Mouse (Mus musculus) brain, embryonic 18.5 days (tissue): ENCODE measurements at regions not wholly inside any gene's neighbourhood (a gene's known extent, or its start where the extent isn't known, plus 50 kb on each side); places are given as distances from the start of the nearest gene placed in this dataset.
"Not testable (repeated sequence)": the region's sequence is repeated elsewhere in the genome, so short reads cannot be mapped to it uniquely, and the experiment has no call there.

Experiments
- DNase-seq: peaks from one replicate; pipeline ENCODE4 v3.0.0-alpha.2; 2012; ENCODE audit warnings: low read depth, low spot score

DNA sequence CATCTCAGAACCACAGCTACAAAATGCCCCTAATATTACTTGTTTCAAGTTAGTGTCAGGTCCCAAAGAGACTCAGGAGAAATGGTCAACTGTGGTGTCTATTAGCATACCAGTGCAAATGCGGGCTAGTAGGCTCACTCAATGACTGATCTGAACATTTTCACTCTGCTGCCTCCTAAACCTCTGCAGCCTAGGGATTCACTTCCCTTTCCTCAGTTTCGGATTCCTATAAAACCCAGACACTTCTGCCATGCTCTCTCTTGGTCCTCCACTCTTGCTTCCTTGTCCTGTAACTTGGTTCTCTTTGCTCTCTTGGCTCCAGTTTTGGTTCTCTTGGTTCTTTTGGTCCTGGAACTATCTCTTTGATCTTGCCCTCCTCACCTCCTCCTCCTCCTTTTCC is 206.3 kb upstream of the Spef2 start:
- no peak for DNase-seq

DNA sequence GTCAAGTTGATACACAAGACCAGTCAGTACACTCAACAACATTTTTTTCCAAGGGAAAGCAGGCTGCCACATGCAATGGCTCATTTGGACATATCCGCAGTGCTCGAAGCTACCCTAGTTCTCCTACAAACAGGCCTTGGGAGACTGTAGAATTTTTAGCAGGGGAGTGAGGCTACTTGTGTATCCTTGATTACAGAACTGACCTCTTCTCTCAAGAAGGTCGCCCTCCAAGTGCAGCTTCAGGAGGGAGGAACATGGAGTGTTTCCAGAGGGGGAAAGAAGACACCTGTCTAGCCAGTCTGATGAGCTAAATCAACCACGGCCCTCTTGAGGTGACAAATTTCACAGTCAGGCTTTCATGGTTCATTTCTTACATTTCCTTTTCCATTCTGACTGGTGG is 202.0 kb upstream of the Prlr start:
- no peak for DNase-seq

DNA sequence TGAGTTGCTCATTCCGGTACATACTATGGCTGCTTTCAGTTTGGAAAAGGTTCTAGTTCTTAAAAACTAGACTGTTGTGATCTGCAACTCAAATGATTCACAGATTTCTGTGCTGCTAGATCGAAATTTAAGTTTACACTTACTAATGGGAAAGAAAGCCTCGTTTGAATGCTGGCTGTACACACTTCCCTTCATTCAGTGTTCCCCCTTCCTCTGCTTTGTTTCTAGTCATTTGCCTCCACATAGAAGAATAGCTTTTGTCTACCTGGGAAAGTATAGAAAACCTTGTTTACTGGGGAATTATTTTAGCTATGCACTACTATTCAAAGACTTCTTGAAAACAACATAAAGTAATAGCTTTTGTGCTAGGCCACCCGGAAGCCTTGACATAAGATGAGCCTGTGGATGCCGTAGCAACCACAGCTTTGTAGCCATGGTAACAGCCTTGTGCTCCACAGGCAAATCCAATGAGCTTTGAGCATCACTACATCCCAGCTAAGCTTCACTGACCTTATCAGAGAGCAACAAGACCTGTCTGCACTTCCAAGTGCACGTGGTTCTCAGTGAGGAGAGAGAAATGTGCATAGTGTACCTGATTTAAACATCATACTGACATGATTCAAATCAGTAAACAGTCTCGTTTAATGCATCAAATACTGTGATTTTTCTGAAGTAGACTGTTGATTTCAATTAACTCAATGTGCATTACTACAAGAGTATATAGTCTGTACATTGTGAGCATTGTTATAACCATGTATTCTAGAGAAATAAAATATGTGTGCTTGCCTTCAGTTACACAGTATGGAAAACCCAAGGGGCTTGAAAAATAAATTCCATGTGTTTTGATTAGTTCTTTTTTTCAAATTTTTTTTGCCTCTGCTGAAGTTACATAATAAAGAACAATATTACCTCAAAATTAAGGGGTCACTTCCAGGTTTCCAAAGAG is 165.5 kb upstream of the Prlr start:
- peak; percentile 67 for DNase-seq

DNA sequence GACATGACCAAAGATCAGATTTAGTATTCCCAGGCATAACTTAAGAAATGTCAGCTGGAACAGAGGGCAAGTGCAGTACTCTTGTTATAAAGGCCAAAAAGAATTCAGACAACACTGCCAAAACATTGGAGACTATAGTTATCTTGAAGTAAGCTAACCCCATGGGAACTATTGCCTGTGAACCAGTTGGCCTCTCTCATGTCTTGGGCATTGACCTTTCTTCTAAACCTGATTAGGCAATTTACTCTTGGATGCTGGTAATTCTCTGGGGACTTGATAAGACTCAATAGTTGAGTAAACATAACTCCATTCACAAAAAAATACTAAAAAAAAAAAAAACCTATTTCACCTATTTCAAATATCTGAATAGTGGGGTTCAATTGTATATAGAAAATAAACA is 159.8 kb upstream of the Prlr start:
- no peak for DNase-seq

DNA sequence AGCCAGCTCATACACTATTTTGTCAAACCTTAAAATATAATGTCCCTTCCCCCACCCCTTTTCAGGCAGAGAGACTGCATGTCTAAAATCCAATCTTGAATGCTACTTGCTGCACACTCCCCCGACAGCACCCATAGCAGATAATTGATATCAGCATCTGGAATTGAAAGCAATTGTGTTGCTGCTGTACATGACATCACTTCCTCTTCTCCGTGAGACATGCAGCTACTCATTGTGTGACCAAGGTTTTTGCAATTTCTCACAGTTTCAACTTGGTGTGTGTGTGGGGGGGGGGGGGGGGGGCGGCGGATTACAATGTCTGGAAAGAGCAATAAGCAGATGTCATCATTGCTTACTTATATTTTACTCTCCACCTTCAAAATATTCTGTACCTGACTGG is 147.1 kb upstream of the Prlr start:
- no peak for DNase-seq

DNA sequence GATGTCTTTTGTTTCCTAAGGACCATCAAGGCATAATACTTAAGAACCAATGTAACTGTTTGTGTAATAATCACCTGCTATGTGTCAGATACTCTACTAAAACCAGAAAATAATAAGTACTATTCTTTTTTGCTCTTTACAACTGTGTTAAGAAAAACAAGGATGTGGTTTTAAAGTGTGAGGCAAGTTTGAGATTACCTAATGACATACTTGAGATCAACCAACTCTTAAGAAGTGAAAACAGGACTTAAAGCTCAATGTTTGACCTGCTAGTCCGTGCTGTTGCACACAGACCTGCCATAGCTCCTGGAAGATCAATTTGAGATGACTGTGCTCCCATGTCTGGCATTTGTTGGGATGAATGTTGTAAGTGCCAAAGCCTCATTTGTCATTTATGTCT is 141.5 kb upstream of the Prlr start:
- DNase-seq: no peak

DNA sequence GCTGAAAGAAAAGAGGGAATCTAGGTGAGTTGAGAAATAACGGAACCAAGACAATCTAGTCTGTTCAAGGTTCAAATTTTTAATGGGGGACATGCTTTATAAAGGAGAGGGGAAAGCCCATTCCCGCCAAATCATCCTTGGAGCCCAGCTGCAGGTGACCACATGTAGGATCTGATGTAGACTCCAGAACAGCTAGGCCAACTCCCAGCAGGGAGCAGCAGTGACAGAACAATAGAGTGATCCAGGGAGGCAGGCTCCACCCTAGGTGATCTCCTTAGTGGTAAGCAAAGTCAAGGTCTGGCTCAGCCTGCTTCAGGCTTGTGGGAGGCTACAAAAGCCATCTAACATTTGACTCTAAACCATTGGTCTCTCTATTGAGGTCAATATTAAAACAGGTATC is 140.5 kb upstream of the Prlr start:
- not testable (repeated sequence) for DNase-seq

DNA sequence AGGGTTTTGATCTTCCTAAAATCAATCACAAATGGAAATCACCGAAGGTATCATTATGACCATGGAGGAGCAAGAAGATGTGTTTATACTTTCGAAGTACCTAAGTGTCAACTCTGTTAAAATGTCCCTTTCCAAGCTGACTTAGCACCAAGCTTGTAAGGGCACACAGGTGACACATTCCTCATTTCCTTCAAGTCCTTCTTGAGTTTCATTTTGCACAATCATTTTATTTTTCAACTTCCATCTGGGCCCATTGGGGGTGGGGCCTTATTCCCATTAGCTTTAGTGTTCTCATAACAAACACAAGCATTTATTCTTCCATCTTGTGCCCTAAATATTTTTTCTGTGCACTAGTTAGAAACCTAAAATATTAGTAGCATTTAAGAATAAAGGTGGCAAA is 103.5 kb upstream of the Prlr start:
- no peak for DNase-seq

DNA sequence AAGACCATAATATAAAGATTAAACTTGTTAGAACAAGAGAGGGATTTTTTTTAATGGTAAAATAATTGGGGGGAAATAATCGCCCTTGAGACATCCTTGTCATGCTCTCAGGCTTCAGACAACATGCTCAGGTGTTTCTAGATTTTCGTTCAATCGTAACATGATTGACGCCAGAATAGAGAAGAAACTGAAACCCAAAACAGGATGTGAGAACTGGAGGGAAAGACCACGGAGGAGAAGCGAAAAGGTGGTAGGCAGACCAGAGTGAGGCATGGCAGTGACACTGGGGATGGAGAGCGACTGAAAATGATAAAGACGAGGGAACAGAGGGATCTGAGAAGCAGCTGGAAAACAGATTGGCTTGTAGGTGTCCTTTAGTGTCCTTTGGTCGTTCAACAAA is 102.1 kb upstream of the Prlr start:
- no peak for DNase-seq

DNA sequence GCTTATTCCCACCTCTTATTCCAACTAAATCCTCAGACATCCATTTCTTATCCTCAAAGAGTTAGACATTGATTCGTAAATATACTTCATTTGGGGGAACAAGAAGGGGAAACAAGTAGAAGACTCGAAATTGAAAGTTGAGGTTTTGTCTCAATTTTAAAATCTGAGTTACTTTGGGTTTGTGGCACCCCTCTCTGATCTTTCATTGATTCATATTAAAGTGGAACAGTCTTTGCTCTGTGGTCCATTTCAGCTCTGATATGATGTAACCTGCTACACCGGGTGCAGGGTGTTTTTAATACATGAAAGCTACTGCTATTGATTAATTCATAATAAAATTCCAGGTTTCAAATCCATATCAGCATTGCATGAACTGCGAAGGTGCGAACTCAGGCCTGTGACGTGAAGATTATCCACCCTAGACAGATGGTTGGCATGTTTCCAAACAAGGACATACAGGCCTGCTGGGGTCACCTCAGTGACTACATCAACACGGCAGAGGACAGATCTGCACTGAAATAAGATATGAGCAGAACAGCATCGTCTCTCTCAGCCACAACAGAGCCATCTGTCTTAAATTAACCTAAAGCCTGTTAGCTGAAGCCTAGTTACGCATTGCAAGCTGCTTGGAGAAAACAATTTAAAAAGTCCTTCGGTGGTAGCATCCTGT is 101.5 kb upstream of the Prlr start:
- DNase-seq: peak; percentile 2

DNA sequence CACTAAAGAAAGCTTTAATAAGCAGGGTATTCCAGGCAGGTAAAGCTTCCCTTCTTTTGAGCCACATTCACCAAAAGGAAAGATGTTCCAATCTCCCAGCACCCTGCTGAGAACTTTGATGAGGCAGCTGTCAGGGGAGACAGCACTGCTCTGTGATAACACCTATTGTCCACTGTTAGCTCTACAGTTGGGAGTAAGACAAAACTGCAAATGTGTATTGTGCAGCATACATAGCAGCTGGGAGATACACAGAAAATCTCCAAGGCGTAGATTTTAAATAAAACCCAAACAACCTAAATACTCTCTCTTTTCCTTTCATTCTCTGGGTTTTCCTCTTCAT is 101.0 kb upstream of the Prlr start:
- no peak for DNase-seq

DNA sequence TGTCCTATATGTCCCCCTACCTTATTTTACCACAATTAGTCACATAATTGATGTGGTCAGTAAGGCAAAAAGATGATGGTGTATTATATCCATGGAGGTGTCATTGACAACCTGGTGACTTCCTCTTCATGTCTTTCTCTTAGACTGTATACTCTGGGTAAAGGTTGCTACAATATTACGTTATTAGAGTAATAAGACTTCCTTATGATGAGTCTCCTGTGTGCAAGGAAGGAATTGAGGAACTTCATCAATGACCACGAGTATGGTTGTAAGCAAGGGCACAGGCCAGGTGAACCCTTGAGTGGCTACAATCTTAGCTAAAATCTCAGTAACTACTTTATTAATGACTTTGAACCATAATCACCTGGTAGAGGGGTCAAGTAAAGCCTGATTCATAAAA is 98.6 kb upstream of the Prlr start:
- DNase-seq: no peak

DNA sequence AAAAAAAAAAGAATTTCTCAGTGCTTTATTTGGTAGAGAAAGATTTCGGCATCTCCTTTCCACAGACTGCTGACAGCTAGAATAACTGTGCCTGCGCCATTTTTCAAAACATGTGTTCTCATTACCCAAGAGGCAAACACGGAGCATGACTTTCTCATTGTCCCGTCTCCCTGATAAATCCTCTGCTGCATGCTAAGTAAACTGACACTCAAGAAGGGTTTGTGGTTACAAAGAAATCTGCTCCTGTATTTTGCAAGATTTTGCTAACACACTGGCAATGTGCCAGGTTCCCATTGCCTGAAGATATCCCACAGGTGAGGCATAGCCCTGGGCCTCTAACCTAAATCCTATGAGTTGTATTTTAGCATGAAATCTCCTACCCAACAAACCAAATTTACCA is 97.5 kb upstream of the Prlr start:
- DNase-seq: no peak

DNA sequence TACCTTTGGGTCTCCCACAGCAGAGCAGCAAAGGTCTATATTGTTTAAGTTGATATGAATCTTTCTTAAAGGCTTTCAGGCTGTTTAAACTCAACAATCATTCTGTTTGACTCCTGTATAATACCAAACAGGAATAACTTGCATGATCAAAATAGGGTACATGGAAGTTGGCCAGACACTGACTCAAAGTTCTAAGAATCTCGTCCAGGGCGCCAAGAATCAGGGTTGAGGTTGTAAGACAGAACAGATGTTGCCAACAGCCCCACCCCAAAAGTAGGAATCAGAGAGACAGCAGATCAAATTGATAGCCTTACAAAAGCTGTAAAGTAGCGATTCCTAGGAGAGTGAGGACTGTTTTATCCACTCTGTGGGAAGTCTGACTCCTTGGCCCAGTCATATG is 88.3 kb upstream of the Prlr start:
- no peak for DNase-seq

DNA sequence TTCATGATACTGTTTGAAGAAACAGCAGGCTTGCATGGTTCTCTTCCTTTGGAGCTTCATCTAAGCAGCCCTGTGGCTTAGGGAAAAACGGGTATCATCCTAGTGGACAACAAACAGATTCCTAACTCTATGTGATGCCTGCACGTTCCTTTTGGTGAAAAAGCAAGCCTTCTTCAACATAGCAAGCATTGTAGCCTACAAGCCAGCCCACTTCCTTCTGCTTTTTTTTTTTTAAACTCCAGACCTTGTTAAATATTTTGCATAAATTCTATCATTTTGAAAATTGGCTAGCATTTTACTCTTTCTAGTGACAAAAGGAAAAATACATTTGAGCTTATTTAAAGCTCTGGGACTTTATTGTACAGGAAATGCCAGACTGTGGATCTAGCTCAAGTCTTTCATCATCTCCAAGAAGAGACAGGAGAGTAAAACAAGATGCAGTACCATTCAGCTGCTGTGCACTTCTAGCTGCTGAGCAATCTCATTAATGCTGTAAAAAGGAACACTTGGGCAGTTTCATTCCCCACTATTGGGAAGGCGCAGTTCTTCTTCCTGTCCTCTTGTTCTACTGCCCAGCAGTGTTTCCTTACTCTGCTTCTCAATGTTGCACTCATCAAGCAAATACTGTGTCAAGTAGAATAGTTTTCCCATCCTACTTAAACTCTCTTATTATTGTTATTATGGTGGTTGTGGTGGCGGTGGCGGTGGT is 86.5 kb upstream of the Prlr start:
- no peak for DNase-seq

DNA sequence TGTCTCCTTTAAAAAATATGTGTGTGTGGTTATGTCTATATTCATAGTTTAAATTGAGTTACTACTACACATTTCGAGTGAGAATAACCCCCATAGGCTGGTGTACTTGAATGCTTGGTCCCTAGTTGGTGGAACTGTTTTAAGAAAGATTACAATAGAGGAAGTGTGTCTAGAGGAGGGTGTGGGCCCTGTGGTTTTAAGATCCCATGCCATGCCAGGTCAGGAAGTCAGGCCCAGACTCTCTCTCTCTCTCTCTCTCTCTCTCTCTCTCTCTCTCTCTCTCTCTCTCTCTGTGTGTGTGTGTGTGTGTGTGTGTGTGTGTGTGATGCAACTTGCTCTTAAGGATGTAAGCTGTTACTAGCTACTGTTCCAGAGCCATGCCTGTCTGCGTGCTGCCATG is 73.7 kb upstream of the Prlr start:
- DNase-seq: no peak

DNA sequence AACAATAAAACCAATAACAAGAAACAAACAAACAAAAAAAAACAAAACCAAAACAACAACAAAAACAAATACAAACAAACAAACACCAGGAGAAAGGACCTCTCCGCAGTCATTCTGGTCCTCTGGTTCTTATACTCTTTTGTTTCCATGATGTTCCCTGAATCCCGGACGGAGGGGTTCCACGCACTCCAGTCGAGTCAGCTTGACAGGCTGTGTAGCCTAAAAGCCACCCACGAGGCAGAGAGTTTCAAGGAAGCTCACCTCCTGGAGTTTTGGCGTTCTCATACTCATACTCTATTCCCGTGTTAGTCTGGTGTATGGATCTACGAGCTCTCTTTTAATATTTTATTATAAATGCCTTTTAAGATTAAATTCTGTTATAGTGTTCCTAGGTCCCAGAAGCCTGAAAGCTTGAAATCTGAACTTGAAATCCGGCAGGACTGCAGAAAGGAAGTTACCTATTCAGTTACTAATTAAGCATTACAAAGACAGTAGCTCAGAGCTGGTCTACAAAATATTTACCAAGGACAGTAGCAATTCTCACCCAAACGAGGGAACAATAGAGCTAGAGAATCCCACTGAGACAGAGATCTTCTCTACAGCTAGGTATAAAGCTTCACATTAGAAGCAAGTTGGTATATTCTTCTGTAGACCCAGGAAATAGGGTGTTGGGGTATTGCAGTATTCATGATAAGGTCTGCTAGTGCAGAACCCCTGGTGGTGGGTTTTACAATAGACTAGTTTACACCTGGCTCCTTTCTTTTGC is 71.6 kb upstream of the Prlr start:
- DNase-seq: not testable (repeated sequence)

DNA sequence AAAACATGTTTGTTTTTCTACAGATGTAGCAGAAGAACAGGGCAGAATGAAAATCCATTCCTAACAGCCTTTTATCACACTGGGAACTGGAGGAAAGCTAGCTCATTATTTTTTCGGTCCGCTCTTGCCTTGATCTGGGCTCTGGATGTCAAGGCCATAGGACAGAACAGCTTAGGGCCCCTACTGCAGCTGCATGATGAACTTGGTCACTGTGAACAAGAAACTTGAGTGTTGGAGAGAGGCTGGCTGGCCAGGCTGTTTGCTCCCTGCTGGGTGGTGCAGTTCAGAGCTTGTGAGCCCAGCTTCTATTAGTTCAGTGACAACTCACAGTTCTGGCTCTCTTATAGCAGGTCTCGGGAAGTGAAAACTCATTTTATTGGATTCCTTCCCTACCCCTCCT is 70.2 kb upstream of the Prlr start:
- DNase-seq: no peak
